Mouse (Mus musculus) intestine, embryonic 14.5 days (tissue): Measurements from ENCODE around the gene Rbm5. TPM values are rescaled to one million over a fixed set of nuclear protein-coding genes. Genes with fewer than 3 reads are reported as not detected.
A peak's percentile ranks its signal among the peaks of the same experiment; 100 is the strongest.

Experiments used
- ATAC-seq: fragments of 200-750 bp; cut with Nextera tagmentation; replicated peaks from 2 replicates; pipeline ENCODE4 v1.8.0; 2017; ENCODE audit warnings: low read depth, moderate number of reproducible peaks, moderate TSS enrichment, moderate library complexity; ENCODE audit not compliant: low FRiP score, low TSS enrichment
- DNase-seq: peaks from one replicate; pipeline ENCODE4 v3.0.0-alpha.2; 2018; ENCODE audit warnings: low spot score
- H3K27ac ChIP-seq: fragments of 300-500 bp; sonication (generic); 2 replicates; pipeline ENCODE4 v1.5.1; 2014; ENCODE audit warnings: low read depth, mild to moderate bottlenecking, control low read depth
- H3K27me3 ChIP-seq: fragments of 300-500 bp; sonication (generic); replicated peaks from 2 replicates; pipeline ENCODE4 v1.6.1; 2014; ENCODE audit warnings: low read length, control low read depth; ENCODE audit not compliant: control insufficient read depth, insufficient read depth
- H3K36me3 ChIP-seq: fragments of 300-500 bp; sonication (generic); 2 replicates; pipeline ENCODE4 v1.6.1; 2014; ENCODE audit warnings: low read length, control low read depth; ENCODE audit not compliant: control insufficient read depth, insufficient read depth
- H3K4me1 ChIP-seq: fragments of 300-500 bp; sonication (generic); replicated peaks from 2 replicates; pipeline ENCODE4 v1.6.1; 2014; ENCODE audit warnings: low read length, control low read depth, mixed read lengths; ENCODE audit not compliant: control insufficient read depth, insufficient read depth
- H3K4me2 ChIP-seq: fragments of 300-500 bp; sonication (generic); 2 replicates; pipeline ENCODE4 v1.6.1; 2014; ENCODE audit warnings: low read length
- H3K4me3 ChIP-seq: fragments of 300-500 bp; sonication (generic); 2 replicates; pipeline ENCODE4 v1.5.1; 2014; ENCODE audit warnings: low read depth, low read length, control low read depth, mixed read lengths
- H3K9ac ChIP-seq: fragments of 300-500 bp; sonication (generic); 2 replicates; pipeline ENCODE4 v1.6.1; 2014; ENCODE audit warnings: mild to moderate bottlenecking, low read length
- H3K9me3 ChIP-seq: fragments of 300-500 bp; sonication (generic); 2 replicates; pipeline ENCODE4 v1.6.1; 2016; ENCODE audit warnings: low read length, control low read depth; ENCODE audit not compliant: control insufficient read depth
- WGBS: fragments of 180-500 bp; shearing (Covaris S2); extraction: QIAGEN DNeasy Blood & Tissue Kit; methylation state at CpG from one replicate; pipeline ENCODE4 v1.1.7; 2014; 5-methylcytosine and 5-hydroxymethylcytosine counted together
- polyA plus RNA-seq: library from polyadenylated mRNA; unstranded; fragments of >200 nt; fragmentation: Nextera tagmentation; extraction: Ambion mirVana; gene quantifications from 2 replicates; pipeline ENCODE4 v1.2.1, GENCODE M21; 2014

Gene Rbm5
- polyA plus RNA-seq, 1 experiment from 2014 or later: 156 TPM

GRCm38 (mm10) chr9:107738841-107739202, 32.0 kb downstream of the Rbm5 start:
- WGBS: 52% methylated on average over 4 of the region's 4 CpGs
- Histone ChIP-seq H3K9ac (no peak overlapping the region), H3K4me1 (peaks cover 26% of the 10 kb centered on the region), H3K4me2 (no peak overlapping the region), H3K4me3 (no peak overlapping the region), H3K36me3 (peaks cover 57% of the 10 kb centered on the region), H3K9me3 (no peaks in the 10 kb centered on the region), H3K27me3 (peaks cover 5% of the 10 kb centered on the region; the same call in 1 of the 2 replicates), H3K27ac (no peak overlapping the region)
- DNase-seq (peak; percentile 78), ATAC-seq (peak; percentile 21; the same call in 1 of the 2 replicates)

- ATAC-seq (peak; percentile 69), DNase-seq (peak; percentile 99)
- H3K4me2 ChIP-seq: no peak overlapping the region
- H3K36me3 ChIP-seq: peaks cover 51% of the 10 kb centered on the region
- 19% methylated on average over 7 of the region's 7 CpGs for WGBS
- H3K4me1 ChIP-seq: peaks cover 26% of the 10 kb centered on the region
- no peak overlapping the region for H3K4me3 ChIP-seq
- no peak overlapping the region; the same call in 1 of the 2 replicates for H3K27ac ChIP-seq
- peaks cover 5% of the 10 kb centered on the region; the same call in 1 of the 2 replicates for H3K27me3 ChIP-seq
- no peaks in the 10 kb centered on the region for H3K9me3 ChIP-seq
- no peak overlapping the region for H3K9ac ChIP-seq
These were observed 32.6 kb downstream of the Rbm5 start for GRCm38 (mm10) chr9:107738020-107738840.

- DNase-seq: no peak
- Histone ChIP-seq H3K4me1 (peaks cover 26% of the 10 kb centered on the region), H3K36me3 (peaks cover 30% of the 10 kb centered on the region), H3K27ac (no peak overlapping the region), H3K9ac (no peak overlapping the region), H3K27me3 (peaks cover 5% of the 10 kb centered on the region; the same call in 1 of the 2 replicates), H3K9me3 (no peaks in the 10 kb centered on the region), H3K4me3 (no peak overlapping the region), H3K4me2 (peak overlapping the region; percentile 34)
- WGBS: 3% methylated on average over 7 of the region's 7 CpGs
- no peak for ATAC-seq
These were observed 34.7 kb downstream of the Rbm5 start for GRCm38 (mm10) chr9:107736185-107736485.

GRCm38 (mm10) chr9:107735356-107736184, 35.2 kb downstream of the Rbm5 start:
- H3K4me1 ChIP-seq: peaks cover 26% of the 10 kb centered on the region
- H3K4me2 ChIP-seq: peak overlapping the region; percentile 34
- peaks cover 5% of the 10 kb centered on the region; the same call in 1 of the 2 replicates for H3K27me3 ChIP-seq
- WGBS: 8% methylated on average over 17 of the region's 17 CpGs
- H3K36me3 ChIP-seq: peaks cover 25% of the 10 kb centered on the region
- no peak overlapping the region for H3K4me3 ChIP-seq
- ATAC-seq (no peak), DNase-seq (no peak)
- no peak overlapping the region for H3K27ac ChIP-seq
- H3K9ac ChIP-seq: no peak overlapping the region
- H3K9me3 ChIP-seq: no peaks in the 10 kb centered on the region

- Histone ChIP-seq H3K36me3 (peaks cover 15% of the 10 kb centered on the region), H3K4me1 (peaks cover 26% of the 10 kb centered on the region), H3K4me3 (no peak overlapping the region), H3K9ac (no peak overlapping the region), H3K27me3 (peaks cover 5% of the 10 kb centered on the region; the same call in 1 of the 2 replicates), H3K4me2 (no peak overlapping the region), H3K27ac (no peak overlapping the region), H3K9me3 (no peaks in the 10 kb centered on the region)
- WGBS: 22% methylated on average over 7 of the region's 7 CpGs
- ATAC-seq: no peak
- no peak for DNase-seq
These were observed 36.2 kb downstream of the Rbm5 start for GRCm38 (mm10) chr9:107734567-107734971.

- Histone ChIP-seq H3K9me3 (no peaks in the 10 kb centered on the region), H3K36me3 (no peaks in the 10 kb centered on the region), H3K9ac (no peak overlapping the region), H3K27ac (no peak overlapping the region), H3K4me2 (no peak overlapping the region), H3K27me3 (no peaks in the 10 kb centered on the region), H3K4me1 (peaks cover 12% of the 10 kb centered on the region), H3K4me3 (no peak overlapping the region)
- no peak for DNase-seq
- ATAC-seq: no peak
- 41% methylated on average over 3 of the region's 3 CpGs for WGBS
These were observed 41.1 kb downstream of the Rbm5 start for GRCm38 (mm10) chr9:107729709-107730108.

GRCm38 (mm10) chr9:107728919-107729670, 41.7 kb downstream of the Rbm5 start:
- Histone ChIP-seq H3K4me1 (peaks cover 9% of the 10 kb centered on the region), H3K9me3 (no peaks in the 10 kb centered on the region), H3K27me3 (no peaks in the 10 kb centered on the region), H3K4me3 (no peak overlapping the region), H3K9ac (no peak overlapping the region), H3K27ac (no peak overlapping the region), H3K36me3 (no peaks in the 10 kb centered on the region), H3K4me2 (no peak overlapping the region)
- DNase-seq: no peak
- WGBS: 53% methylated on average over 6 of the region's 6 CpGs
- ATAC-seq: no peak

GRCm38 (mm10) chr9:107727041-107727440, 43.8 kb downstream of the Rbm5 start:
- Histone ChIP-seq H3K9me3 (no peaks in the 10 kb centered on the region), H3K27me3 (no peaks in the 10 kb centered on the region), H3K27ac (no peak overlapping the region), H3K4me2 (no peak overlapping the region), H3K36me3 (no peaks in the 10 kb centered on the region), H3K4me1 (peaks cover 24% of the 10 kb centered on the region), H3K9ac (no peak overlapping the region), H3K4me3 (no peak overlapping the region)
- WGBS: 53% methylated on average over 3 of the region's 3 CpGs
- ATAC-seq (no peak), DNase-seq (no peak)
